Mouse (Mus musculus) thymus, adult 18-20 months (tissue): ENCODE measurements around the gene Krtap4-1.

ENCODE experiments used
- DNase-seq, 2 experiments: peaks; one replicate each; pipeline ENCODE4 v3.0.0; 2022; ENCODE audit warnings: mixed read lengths in 2 of 2

Gene Krtap4-1

GRCm38 (mm10) chr11:99583245-99583704 lies 44.8 kb downstream of the Krtap4-1 start, which contains the start of gene Krtap1-4:
TSS of gene Krtap1-4 (minus strand) at chr11:99583654.
- DNase-seq, result no peak

- DNase-seq, result no peak
These were observed 46.5 kb downstream of the Krtap4-1 start for GRCm38 (mm10) chr11:99581564-99581963.

- no peak for DNase-seq
These were observed 47.0 kb downstream of the Krtap4-1 start for GRCm38 (mm10) chr11:99581051-99581450.

- no peak for DNase-seq
These were observed 47.4 kb downstream of the Krtap4-1 start, which contains the start of gene Krtap1-5 for GRCm38 (mm10) chr11:99580636-99581035. TSS of gene Krtap1-5 (minus strand) at chr11:99581016.
